Mouse (Mus musculus) CD4-positive helper T cell, adult 2 months (primary cell): ENCODE data around the gene Snu13.

Source experiments
- DNase-seq: peaks from one replicate; pipeline ENCODE4 v3.0.0-alpha.2; 2012; ENCODE audit warnings: low read depth, missing footprints, low spot score

Snu13 gene

DNA sequence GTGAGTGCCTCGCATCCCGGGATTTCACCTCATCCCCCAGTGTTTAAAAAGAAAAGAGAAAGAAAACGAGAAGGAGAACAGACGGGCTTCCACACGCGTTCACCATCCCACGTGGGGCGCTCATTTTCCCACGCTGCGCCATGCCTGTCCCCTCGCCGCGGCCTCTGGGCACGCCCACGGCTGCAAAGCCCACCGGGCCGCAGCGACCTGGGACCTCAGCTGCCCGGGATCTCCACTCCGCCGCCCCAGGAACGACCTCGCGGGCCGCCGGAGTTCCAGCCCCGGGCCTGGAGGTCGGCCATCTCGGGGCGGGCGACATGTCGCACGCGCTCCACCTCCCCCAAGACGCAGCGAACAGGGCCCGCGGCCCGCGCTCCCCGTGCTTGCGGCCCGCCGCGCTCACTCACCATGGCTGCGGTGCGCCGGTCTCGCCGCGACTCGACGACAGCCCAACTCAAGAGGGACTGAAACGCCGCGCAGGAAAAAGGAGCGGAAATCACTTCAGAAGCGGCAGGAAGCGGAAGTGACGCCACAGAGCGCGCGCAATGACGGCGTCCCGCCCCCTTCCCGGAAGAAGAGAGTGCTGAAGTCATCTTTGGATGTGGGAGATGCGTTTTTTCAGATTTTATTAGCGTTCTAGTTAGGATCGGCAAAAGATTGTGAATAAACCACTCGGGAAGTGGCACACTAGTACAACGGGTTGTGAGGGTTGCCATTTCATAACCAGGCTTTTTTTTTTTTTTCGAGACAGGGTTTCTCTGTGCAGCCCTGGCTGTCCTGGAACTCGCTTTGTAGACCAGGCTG lies at the start of gene Snu13:
TSS of gene Snu13 (minus strand) at position 519 of the 804 bp plus-strand sequence.
- peak; percentile 94 for DNase-seq

GRCm38 (mm10) chr15:82091061-82091460 lies 43.7 kb upstream of the Snu13 start:
- no peak for DNase-seq

- no peak for DNase-seq
These were observed 39.9 kb upstream of the Snu13 start for GRCm38 (mm10) chr15:82087266-82087665.

- DNase-seq, result no peak
These were observed 38.7 kb upstream of the Snu13 start for GRCm38 (mm10) chr15:82086131-82086530.

GRCm38 (mm10) chr15:82085606-82086005 lies 38.2 kb upstream of the Snu13 start:
- no peak for DNase-seq

DNA sequence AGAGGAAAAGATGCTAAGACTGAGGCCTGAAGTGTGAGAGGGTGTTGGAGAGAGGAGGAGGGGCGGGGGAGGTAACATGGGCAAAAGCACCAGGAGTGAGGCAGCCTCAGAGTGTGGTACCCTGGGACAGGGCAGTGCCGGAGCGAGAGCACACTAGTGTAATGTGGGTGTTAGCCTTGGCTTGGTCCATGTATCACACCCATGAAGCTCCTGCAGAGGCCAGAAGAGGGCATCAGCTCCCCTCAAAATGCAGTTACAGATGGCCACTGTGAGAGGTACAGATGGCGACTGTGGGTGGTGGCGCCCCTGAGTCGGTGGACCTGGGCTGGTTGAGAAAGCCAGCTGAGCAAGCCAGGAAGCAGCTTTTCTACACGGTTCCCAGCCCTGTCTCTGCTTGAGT lies 33.8 kb upstream of the Snu13 start:
- peak; percentile 45 for DNase-seq

GRCm38 (mm10) chr15:82079883-82080282 lies 32.5 kb upstream of the Snu13 start:
- no peak for DNase-seq

DNA sequence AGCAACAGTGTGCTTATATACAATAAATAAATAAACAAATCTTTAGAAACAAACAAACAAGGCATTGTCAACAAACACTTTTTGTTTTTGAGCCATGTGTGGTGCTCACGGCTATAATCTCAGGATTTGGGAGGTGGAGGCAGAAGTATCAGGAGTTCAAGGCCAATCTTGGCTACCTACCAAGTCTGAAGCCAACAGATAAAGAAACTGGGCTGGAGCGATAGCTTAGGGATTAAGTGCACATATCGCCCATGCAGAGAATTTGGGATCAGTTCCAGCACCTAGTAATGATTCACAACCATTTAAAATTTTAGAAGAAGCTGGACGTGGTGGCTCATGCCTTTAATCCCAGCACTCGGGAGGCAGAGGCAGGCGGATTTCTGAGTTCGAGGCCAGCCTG lies 26.1 kb upstream of the Snu13 start:
- DNase-seq, result no peak

- DNase-seq, result no peak
These were observed 24.5 kb upstream of the Snu13 start for GRCm38 (mm10) chr15:82071816-82072469.

- no peak for DNase-seq
These were observed 22.5 kb upstream of the Snu13 start, which contains the start of gene Mei1 for GRCm38 (mm10) chr15:82069898-82070297. TSS of gene Mei1 (plus strand) at chr15:82069996.

DNA sequence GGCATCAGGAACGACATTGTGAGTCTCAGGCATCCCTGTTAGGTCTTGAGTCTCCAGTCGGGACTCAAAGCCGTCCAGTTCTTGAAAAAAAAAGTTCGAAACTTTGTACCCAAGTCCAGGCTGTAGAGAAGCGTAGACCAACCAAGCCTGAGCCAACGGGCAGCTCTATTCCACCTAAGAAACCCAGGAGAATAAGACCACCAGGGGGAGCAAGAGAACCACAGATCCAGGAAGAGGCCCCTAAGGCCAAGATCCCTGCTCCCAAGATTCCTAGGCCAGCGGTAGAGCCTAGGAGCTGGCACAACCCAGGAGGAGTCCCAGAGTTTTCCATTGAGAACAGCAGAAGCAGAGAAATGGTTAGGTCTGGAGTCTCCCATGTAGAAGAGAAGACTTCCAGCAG lies 18.1 kb upstream of the Snu13 start:
- peak; percentile 60 for DNase-seq

GRCm38 (mm10) chr15:82063909-82064308 lies 16.5 kb upstream of the Snu13 start:
- DNase-seq, result no peak

DNA sequence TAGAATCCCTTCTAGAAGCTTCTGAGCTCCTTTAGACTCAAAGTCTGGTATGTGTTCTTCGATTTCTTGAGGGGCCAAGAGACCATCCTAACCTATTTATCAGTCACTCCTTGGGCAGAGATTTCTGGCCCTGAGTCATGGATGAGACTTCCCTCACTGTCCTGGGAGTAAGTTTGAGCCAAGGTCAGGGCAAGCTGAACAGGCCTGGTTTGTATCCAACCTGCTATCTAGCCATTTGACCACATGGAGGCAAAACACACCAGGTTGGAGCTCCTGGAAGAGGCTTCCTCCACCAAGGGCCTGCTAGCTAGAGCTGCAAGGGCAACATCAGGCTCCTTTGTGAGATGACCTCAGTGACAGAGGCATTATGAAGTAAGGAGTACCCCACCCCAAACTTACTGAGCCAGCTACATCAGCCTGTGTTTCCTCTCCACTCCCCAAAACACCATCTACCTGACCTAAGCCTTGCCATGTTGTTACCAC lies 11.4 kb upstream of the Snu13 start, which contains the start of gene 4930407I10Rik:
TSS of gene 4930407I10Rik (plus strand) at position 433 of the 483 bp plus-strand sequence.
- DNase-seq, result no peak

- DNase-seq, result no peak
These were observed 5.1 kb upstream of the Snu13 start for GRCm38 (mm10) chr15:82052544-82052943.

DNA sequence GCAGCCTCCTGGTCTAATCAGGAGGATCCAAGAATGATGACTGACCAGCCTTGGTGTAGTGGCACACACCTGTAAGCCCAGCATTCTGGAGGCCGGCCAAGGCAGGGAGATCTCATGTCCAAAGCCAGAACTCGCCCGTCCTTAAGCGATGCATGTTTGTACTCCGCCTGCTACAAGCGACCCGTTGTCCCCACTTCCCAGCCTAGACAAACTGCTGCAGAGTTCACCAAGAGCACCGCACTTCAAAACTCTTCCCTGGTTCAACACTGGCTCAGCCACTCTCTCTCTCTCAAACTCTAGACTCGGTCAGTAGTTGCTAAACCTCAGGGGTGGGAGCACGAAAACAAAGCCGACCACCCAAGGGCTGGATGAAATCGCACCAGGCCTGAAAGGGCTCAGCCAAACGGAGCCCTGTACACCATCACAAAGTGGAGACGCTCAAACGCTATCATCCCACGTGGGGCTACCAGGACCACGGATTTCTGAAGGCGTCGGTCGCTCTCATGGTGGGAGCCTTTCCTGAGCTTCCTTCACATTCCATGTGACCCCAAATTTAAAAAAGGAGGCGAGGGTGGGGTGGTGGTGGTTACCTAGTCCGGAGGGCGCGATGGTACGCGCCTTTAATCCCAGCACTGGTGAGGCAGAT lies 1.0 kb downstream of the Snu13 start:
- peak; percentile 34 for DNase-seq

- DNase-seq, result peak; percentile 61
These were observed 3.1 kb downstream of the Snu13 start for GRCm38 (mm10) chr15:82044166-82044784.

- DNase-seq, result peak; percentile 71
These were observed 6.7 kb downstream of the Snu13 start for GRCm38 (mm10) chr15:82040650-82041049.

GRCm38 (mm10) chr15:82035904-82036689 lies 11.3 kb downstream of the Snu13 start:
- DNase-seq, result peak; percentile 69

- no peak for DNase-seq
These were observed 13.6 kb downstream of the Snu13 start, which contains the start of gene Desi1 for GRCm38 (mm10) chr15:82033762-82034161. TSS of gene Desi1 (minus strand) at chr15:82033862.

DNA sequence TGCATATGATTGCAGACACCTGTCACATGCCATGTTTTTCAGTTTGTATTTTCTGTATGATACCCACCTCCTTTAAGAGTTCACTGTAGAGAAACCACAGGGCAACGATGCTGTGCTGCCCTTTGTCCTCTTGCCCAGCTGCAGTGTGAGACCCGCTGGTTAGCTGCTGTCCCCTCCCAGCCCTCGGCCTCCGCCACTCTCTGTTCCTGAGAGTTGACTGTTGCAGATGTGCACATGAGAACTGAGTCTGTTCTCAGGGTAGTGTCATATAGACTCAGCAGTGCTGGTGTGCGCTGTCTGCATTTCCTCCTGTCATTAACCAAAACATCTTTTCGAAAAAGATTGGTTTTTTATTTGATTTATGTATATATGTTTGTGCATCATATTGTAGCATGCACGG lies 15.0 kb downstream of the Snu13 start:
- no peak for DNase-seq

GRCm38 (mm10) chr15:82027726-82028125 lies 19.7 kb downstream of the Snu13 start:
- DNase-seq, result no peak
